In genomic region chr4:134136280-134136926, GRCm38 (mm10) we compare ENCODE assay signal across 19 mouse cellular contexts. TPM values are rescaled to one million over a fixed set of nuclear protein-coding genes. Genes with fewer than 3 reads are reported as not detected.
DNase-seq lines count a peak whose midpoint lies in the region; ATAC-seq lines count a peak whose summit lies in the region.
"Had no signal": no experiment of that assay in that cellular context is flagged by ENCODE, and none has a peak within 500 bp of the region (broad histone marks: within the 10 kb centered on the region; RNA-seq: fewer than 3 reads in every experiment).

No protein-coding gene starts in this region.

- H3K9ac ChIP-seq in midbrain, embryonic 11.5 days (ENCODE audit: low read length) = no peak overlapping the region
- H3K9ac ChIP-seq in midbrain, embryonic 15.5 days = no peak overlapping the region
- no peak overlapping the region for H3K9ac ChIP-seq in embryonic facial prominence, embryonic 15.5 days
- H3K9ac ChIP-seq: heart, embryonic 15.5 days; liver, embryonic 13.5 days had no signal

- H3K27ac ChIP-seq in midbrain, embryonic 11.5 days (ENCODE audit: low read depth, low read length) = no peak overlapping the region
- no peak overlapping the region for H3K27ac ChIP-seq in midbrain, embryonic 15.5 days
- peak overlapping the region; percentile 39; the same call in 1 of the 2 replicates for H3K27ac ChIP-seq in embryonic facial prominence, embryonic 15.5 days (replicated peaks)
- H3K27ac ChIP-seq: forebrain, embryonic 10.5 days; gastrocnemius, adult 2 months; heart, embryonic 15.5 days; kidney, postnatal 0 days; liver, embryonic 13.5 days had no signal

- H3K4me1 ChIP-seq in midbrain, embryonic 11.5 days (ENCODE audit: control insufficient read depth, insufficient read depth, low read length) = no peaks in the 10 kb centered on the region
- no peaks in the 10 kb centered on the region for H3K4me1 ChIP-seq in midbrain, embryonic 15.5 days
- H3K4me1 ChIP-seq in embryonic facial prominence, embryonic 15.5 days = peaks cover 7% of the 10 kb centered on the region

- H3K36me3 ChIP-seq in midbrain, embryonic 11.5 days (ENCODE audit: control insufficient read depth, insufficient read depth, low read length) = no peaks in the 10 kb centered on the region; the same call in 1 of the 2 replicates
- H3K36me3 ChIP-seq in midbrain, embryonic 15.5 days (replicated peaks) = no peaks in the 10 kb centered on the region
- peaks cover 13% of the 10 kb centered on the region for H3K36me3 ChIP-seq in embryonic facial prominence, embryonic 15.5 days

- DNase-seq in embryo, embryonic 11 days = peak; percentile 44
- DNase-seq in embryo, embryonic 9.5 days (ENCODE audit: extremely low spot score) = no peak
- DNase-seq in midbrain, embryonic 11.5 days (ENCODE audit: low spot score, missing footprints) = peak; percentile 21
- no peak for DNase-seq in adrenal gland, postnatal 25 days
- no peak for DNase-seq in left cerebral cortex, postnatal 25 days (ENCODE audit: low spot score in 2 of 2)
- DNase-seq: adrenal gland, postnatal 14 days; cerebellum, adult 2 months; gastrocnemius, adult 2 months; heart, adult 11 months; layer of hippocampus, adult 9-11 months; liver, embryonic 13.5 days; midbrain, embryonic 14.5 days; thymus, postnatal 14 days had no signal

- intact Hi-C loops in left cerebral cortex, postnatal 25 days (cut with DNase I) = no loop called here

- H3K4me2 ChIP-seq in midbrain, embryonic 11.5 days = no peak overlapping the region
- no peak overlapping the region for H3K4me2 ChIP-seq in midbrain, embryonic 15.5 days
- H3K4me2 ChIP-seq in embryonic facial prominence, embryonic 15.5 days (replicated peaks) = no peak overlapping the region
- H3K4me2 ChIP-seq: heart, embryonic 15.5 days; liver, embryonic 13.5 days had no signal

- no peaks in the 10 kb centered on the region for H3K9me3 ChIP-seq in midbrain, embryonic 11.5 days (ENCODE audit: control insufficient read depth, low read length)
- no peaks in the 10 kb centered on the region for H3K9me3 ChIP-seq in midbrain, embryonic 15.5 days
- H3K9me3 ChIP-seq in embryonic facial prominence, embryonic 15.5 days (replicated peaks) = no peaks in the 10 kb centered on the region
- H3K9me3 ChIP-seq: forebrain, embryonic 10.5 days; heart, embryonic 15.5 days; liver, embryonic 13.5 days had no signal

- no peaks in the 10 kb centered on the region for H3K27me3 ChIP-seq in midbrain, embryonic 11.5 days (ENCODE audit: control insufficient read depth, insufficient read depth, low read length)
- H3K27me3 ChIP-seq in midbrain, embryonic 15.5 days (replicated peaks) = no peaks in the 10 kb centered on the region
- no peaks in the 10 kb centered on the region for H3K27me3 ChIP-seq in embryonic facial prominence, embryonic 15.5 days
- H3K27me3 ChIP-seq: heart, embryonic 15.5 days; liver, embryonic 13.5 days had no signal

- ATAC-seq in midbrain, embryonic 11.5 days (ENCODE audit: low FRiP score) = no peak
- no peak for ATAC-seq in midbrain, embryonic 15.5 days (replicated peaks)
- no peak for ATAC-seq in embryonic facial prominence, embryonic 15.5 days (ENCODE audit: insufficient number of reproducible peaks, low FRiP score, low TSS enrichment, low read depth)
- ATAC-seq in CD4-positive, CD25-positive, alpha-beta regulatory T cell, adult 4 months = no peak

- WGBS in midbrain, embryonic 11.5 days = 68% methylated on average over 3 of the region's 3 CpGs
- WGBS in midbrain, embryonic 15.5 days = 76% methylated on average over 3 of the region's 3 CpGs
- WGBS in embryonic facial prominence, embryonic 15.5 days = 20% methylated on average over 3 of the region's 3 CpGs

- H3K4me3 ChIP-seq in midbrain, embryonic 11.5 days (ENCODE audit: low read depth, low read length) = no peak overlapping the region
- no peak overlapping the region for H3K4me3 ChIP-seq in midbrain, embryonic 15.5 days
- H3K4me3 ChIP-seq in embryonic facial prominence, embryonic 15.5 days (replicated peaks) = no peak overlapping the region
- H3K4me3 ChIP-seq: forebrain, embryonic 10.5 days; gastrocnemius, adult 2 months; heart, embryonic 15.5 days; liver, embryonic 13.5 days had no signal

RNA-seq across cellular contexts. Expression of gene Sh3bgrl3, which starts 7.8 kb away (rescaled TPM):
- polyA plus RNA-seq in midbrain, embryonic 11.5 days (2014; fragmentation: Nextera tagmentation; extraction: Ambion mirVana) = 308 and 312 TPM in 2 replicates
- polyA plus RNA-seq in midbrain, embryonic 15.5 days (2015; fragmentation: Nextera tagmentation; extraction: Ambion mirVana) = 386 and 393 TPM in 2 replicates
- polyA plus RNA-seq in embryonic facial prominence, embryonic 15.5 days (2015; fragmentation: Nextera tagmentation; extraction: Ambion mirVana) = 470 and 490 TPM in 2 replicates
- 1,000 to 10,000 TPM in 1 of 2 experiments, 100 to 1,000 TPM in 1; 977 to 1,004 TPM for polyA plus RNA-seq in CD4-positive, CD25-positive, alpha-beta regulatory T cell, adult 4 months (2017; shearing (Covaris generic))
- 62.5 and 73.2 TPM in 2 replicates for total RNA-seq in adrenal gland, postnatal 25 days (2021)
- 100 to 1,000 TPM; 212 to 218 TPM for total RNA-seq in left cerebral cortex, postnatal 25 days (2021)

RNA-seq across cellular contexts. Expression of gene Ubxn11, which starts 34.0 kb away (rescaled TPM):
- polyA plus RNA-seq in midbrain, embryonic 11.5 days (2014; fragmentation: Nextera tagmentation; extraction: Ambion mirVana) = 3.0 and 4.7 TPM in 2 replicates
- 17.2 and 19.1 TPM in 2 replicates for polyA plus RNA-seq in midbrain, embryonic 15.5 days (2015; fragmentation: Nextera tagmentation; extraction: Ambion mirVana)
- 16.9 and 23.7 TPM in 2 replicates for polyA plus RNA-seq in embryonic facial prominence, embryonic 15.5 days (2015; fragmentation: Nextera tagmentation; extraction: Ambion mirVana)
- 10 to 100 TPM; 31.2 to 54.2 TPM for polyA plus RNA-seq in CD4-positive, CD25-positive, alpha-beta regulatory T cell, adult 4 months (2017; shearing (Covaris generic))
- total RNA-seq in adrenal gland, postnatal 25 days (2021) = 8.1 and 9.4 TPM in 2 replicates
- total RNA-seq in left cerebral cortex, postnatal 25 days (2021) = 10 to 100 TPM; 29.5 to 34.7 TPM

RNA-seq across cellular contexts. Expression of gene Cd52, which starts 41.5 kb away (rescaled TPM):
- 4.3 and 4.7 TPM in 2 replicates for polyA plus RNA-seq in midbrain, embryonic 11.5 days (2014; fragmentation: Nextera tagmentation; extraction: Ambion mirVana)
- polyA plus RNA-seq in midbrain, embryonic 15.5 days (2015; fragmentation: Nextera tagmentation; extraction: Ambion mirVana) = 2.1 and 2.8 TPM in 2 replicates
- polyA plus RNA-seq in embryonic facial prominence, embryonic 15.5 days (2015; fragmentation: Nextera tagmentation; extraction: Ambion mirVana) = 17.1 and 17.9 TPM in 2 replicates
- 1,000 to 10,000 TPM; 2,918 to 3,094 TPM for polyA plus RNA-seq in CD4-positive, CD25-positive, alpha-beta regulatory T cell, adult 4 months (2017; shearing (Covaris generic))
- total RNA-seq in adrenal gland, postnatal 25 days (2021) = 3.5 and 8.4 TPM in 2 replicates
- total RNA-seq in left cerebral cortex, postnatal 25 days (2021) = 1 to 10 TPM; 1.6 to 3.4 TPM

RNA-seq across cellular contexts. Expression of gene Cep85, which starts 50.5 kb away (rescaled TPM):
- polyA plus RNA-seq in midbrain, embryonic 11.5 days (2014; fragmentation: Nextera tagmentation; extraction: Ambion mirVana) = 26.6 and 27.1 TPM in 2 replicates
- polyA plus RNA-seq in midbrain, embryonic 15.5 days (2015; fragmentation: Nextera tagmentation; extraction: Ambion mirVana) = 18.7 and 19.2 TPM in 2 replicates
- 37.4 and 41.8 TPM in 2 replicates for polyA plus RNA-seq in embryonic facial prominence, embryonic 15.5 days (2015; fragmentation: Nextera tagmentation; extraction: Ambion mirVana)
- polyA plus RNA-seq in CD4-positive, CD25-positive, alpha-beta regulatory T cell, adult 4 months (2017; shearing (Covaris generic)) = 100 to 1,000 TPM in 1 of 2 experiments, 10 to 100 TPM in 1; 72.5 to 166 TPM
- 15.7 and 19.2 TPM in 2 replicates for total RNA-seq in adrenal gland, postnatal 25 days (2021)
- 10 to 100 TPM; 12.2 to 13.6 TPM for total RNA-seq in left cerebral cortex, postnatal 25 days (2021)

Comparison
In these comparisons a context has a peak if more than half of its experiments do, and no peak if none do; other contexts are left out.
1. DNase-seq: peak in embryo, embryonic 11 days (single experiment) and midbrain, embryonic 11.5 days (single experiment); none in embryo, embryonic 9.5 days (single experiment), adrenal gland, postnatal 25 days (single experiment) and left cerebral cortex, postnatal 25 days (0 of 2).
2. RNA of gene Cd52, which starts 41.5 kb away (polyA plus RNA-seq): 2,918 to 3,094 TPM in CD4-positive, CD25-positive, alpha-beta regulatory T cell, adult 4 months; 17.1 to 17.9 TPM in embryonic facial prominence, embryonic 15.5 days, 4.3 to 4.7 TPM in midbrain, embryonic 11.5 days and 2.1 to 2.8 TPM in midbrain, embryonic 15.5 days; every median in the first group is over 100 times any median in the second.